Mouse (Mus musculus) embryonic facial prominence, embryonic 15.5 days (tissue): ENCODE measurements around the gene Ythdf2. TPM values are rescaled to one million over a fixed set of nuclear protein-coding genes. Genes with fewer than 3 reads are reported as not detected.

Source experiments
- ATAC-seq: fragments of 200-750 bp; cut with Nextera tagmentation; 2 replicates; pipeline ENCODE4 v1.8.0; 2017; ENCODE audit warnings: low read depth, moderate TSS enrichment; ENCODE audit not compliant: insufficient number of reproducible peaks, low FRiP score, low TSS enrichment
- H3K27ac ChIP-seq: fragments of 300-500 bp; sonication (generic); replicated peaks from 2 replicates; pipeline ENCODE4 v1.5.1; 2015; ENCODE audit warnings: mild to moderate bottlenecking, inconsistent platforms
- H3K27me3 ChIP-seq: fragments of 300-500 bp; sonication (generic); 2 replicates; pipeline ENCODE4 v1.6.1; 2015; ENCODE audit warnings: inconsistent platforms
- H3K36me3 ChIP-seq: fragments of 300-500 bp; sonication (generic); 2 replicates; pipeline ENCODE4 v1.6.1; 2015; ENCODE audit warnings: mild to moderate bottlenecking, inconsistent platforms
- H3K4me1 ChIP-seq: fragments of 300-500 bp; sonication (generic); 2 replicates; pipeline ENCODE4 v1.6.1; 2015; ENCODE audit warnings: inconsistent platforms
- H3K4me2 ChIP-seq: fragments of 300-500 bp; sonication (generic); replicated peaks from 2 replicates; pipeline ENCODE4 v1.6.1; 2015; ENCODE audit warnings: mild to moderate bottlenecking, inconsistent platforms
- H3K4me3 ChIP-seq: fragments of 300-500 bp; sonication (generic); replicated peaks from 2 replicates; pipeline ENCODE4 v1.5.1; 2015; ENCODE audit warnings: mild to moderate bottlenecking, inconsistent platforms
- H3K9ac ChIP-seq: fragments of 300-500 bp; sonication (generic); 2 replicates; pipeline ENCODE4 v1.6.1; 2015; ENCODE audit warnings: inconsistent platforms
- H3K9me3 ChIP-seq: fragments of 300-500 bp; sonication (generic); replicated peaks from 2 replicates; pipeline ENCODE4 v1.6.1; 2016; ENCODE audit warnings: inconsistent platforms
- WGBS: fragments of 180-500 bp; shearing (Covaris S2); methylation state at CpG from one replicate; pipeline ENCODE4 v1.1.7; 2015; 5-methylcytosine and 5-hydroxymethylcytosine counted together
- polyA plus RNA-seq: library from polyadenylated mRNA; unstranded; fragments of >200 nt; fragmentation: Nextera tagmentation; extraction: Ambion mirVana; gene quantifications from 2 replicates; pipeline ENCODE4 v1.2.1, GENCODE M21; 2015

Ythdf2 gene
- polyA plus RNA-seq, 1 experiment from 2014 or later, result 95.3 TPM

DNA sequence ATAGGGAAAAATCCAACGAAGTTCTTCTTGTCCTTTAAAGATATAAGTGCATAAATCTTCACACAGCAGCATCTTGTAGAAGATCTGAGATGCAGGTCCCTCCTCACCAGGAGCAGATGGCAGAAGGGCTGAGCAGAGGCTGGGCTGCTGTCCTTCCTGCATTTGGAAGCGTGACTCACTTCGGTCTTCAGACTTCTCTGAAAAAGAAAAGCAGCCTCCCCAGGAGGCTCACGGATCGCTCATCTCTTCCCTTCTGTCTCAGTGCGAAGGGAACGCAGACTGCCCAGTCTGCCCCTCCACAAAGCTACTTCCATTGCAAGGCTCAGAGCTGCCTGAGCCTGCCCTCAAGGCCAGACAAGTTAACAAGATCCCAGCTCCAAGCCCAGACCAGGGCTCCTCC, 41.2 kb downstream of the Ythdf2 start:
- WGBS, result 24% methylated on average over 7 of the region's 7 CpGs

DNA sequence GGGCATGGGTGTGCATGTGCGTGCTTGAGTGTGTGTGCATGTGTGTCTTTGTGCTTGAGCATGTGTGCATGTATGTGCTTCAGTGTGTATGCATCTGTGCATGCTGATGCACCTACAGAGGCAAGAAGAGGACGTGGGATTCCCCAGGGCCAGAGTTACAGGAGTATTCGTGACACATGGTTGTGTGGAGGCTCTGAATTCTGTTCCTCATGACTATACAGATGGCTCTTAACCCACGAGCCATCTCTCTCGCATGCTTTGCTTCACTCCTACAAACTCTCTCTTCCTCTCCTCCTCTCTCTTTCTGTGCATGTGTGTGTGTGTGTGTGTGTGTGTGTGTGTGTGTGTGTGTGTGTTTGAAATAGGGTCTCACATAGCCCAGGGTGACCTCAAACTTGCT, 42.3 kb downstream of the Ythdf2 start:
- ATAC-seq, result no peak
- WGBS, result 82% methylated on average over 5 of the region's 5 CpGs

More for the DNA sequence above, 41.2 kb downstream of the Ythdf2 start:
- H3K4me3 ChIP-seq, result no peak overlapping the region
- no peaks in the 10 kb centered on the region for H3K36me3 ChIP-seq
- ATAC-seq, result no peak
- H3K27ac ChIP-seq, result no peak overlapping the region
- H3K4me1 ChIP-seq, result peaks cover 9% of the 10 kb centered on the region; the same call in 1 of the 2 replicates
- H3K4me2 ChIP-seq, result no peak overlapping the region
- no peak overlapping the region for H3K9ac ChIP-seq
- H3K27me3 ChIP-seq, result no peaks in the 10 kb centered on the region
- no peaks in the 10 kb centered on the region for H3K9me3 ChIP-seq

DNA sequence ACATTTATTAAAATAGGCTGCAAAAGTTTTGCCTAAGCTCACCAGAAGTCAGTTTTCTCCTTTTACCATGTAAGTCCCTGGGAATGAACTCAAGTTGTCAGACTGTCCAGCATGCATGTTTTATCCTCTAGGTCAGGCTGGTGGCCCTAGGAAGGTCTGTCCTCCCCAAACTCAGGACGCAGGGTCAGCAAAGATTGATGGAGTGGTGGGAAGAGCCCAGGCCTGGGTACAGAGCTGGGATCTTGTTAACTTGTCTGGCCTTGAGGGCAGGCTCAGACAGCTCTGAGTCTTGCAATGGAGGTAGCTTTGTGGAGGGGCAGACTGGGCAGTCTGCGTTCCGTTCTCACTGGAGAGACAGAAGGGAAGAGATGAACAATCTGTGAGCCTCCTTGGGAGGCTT, 42.8 kb downstream of the Ythdf2 start:
- H3K27ac ChIP-seq, result no peak overlapping the region
- no peaks in the 10 kb centered on the region for H3K36me3 ChIP-seq
- H3K27me3 ChIP-seq, result no peaks in the 10 kb centered on the region
- 92% methylated on average over 3 of the region's 3 CpGs for WGBS
- H3K4me1 ChIP-seq, result peaks cover 18% of the 10 kb centered on the region; the same call in 1 of the 2 replicates
- H3K4me2 ChIP-seq, result no peak overlapping the region
- H3K9me3 ChIP-seq, result no peaks in the 10 kb centered on the region
- no peak overlapping the region for H3K4me3 ChIP-seq
- ATAC-seq, result no peak
- no peak overlapping the region for H3K9ac ChIP-seq

More for the DNA sequence above, 42.3 kb downstream of the Ythdf2 start:
- Histone ChIP-seq H3K9me3 (no peaks in the 10 kb centered on the region), H3K4me3 (no peak overlapping the region), H3K9ac (no peak overlapping the region), H3K4me1 (peaks cover 18% of the 10 kb centered on the region; the same call in 1 of the 2 replicates), H3K27ac (no peak overlapping the region), H3K27me3 (no peaks in the 10 kb centered on the region), H3K4me2 (no peak overlapping the region), H3K36me3 (no peaks in the 10 kb centered on the region)

DNA sequence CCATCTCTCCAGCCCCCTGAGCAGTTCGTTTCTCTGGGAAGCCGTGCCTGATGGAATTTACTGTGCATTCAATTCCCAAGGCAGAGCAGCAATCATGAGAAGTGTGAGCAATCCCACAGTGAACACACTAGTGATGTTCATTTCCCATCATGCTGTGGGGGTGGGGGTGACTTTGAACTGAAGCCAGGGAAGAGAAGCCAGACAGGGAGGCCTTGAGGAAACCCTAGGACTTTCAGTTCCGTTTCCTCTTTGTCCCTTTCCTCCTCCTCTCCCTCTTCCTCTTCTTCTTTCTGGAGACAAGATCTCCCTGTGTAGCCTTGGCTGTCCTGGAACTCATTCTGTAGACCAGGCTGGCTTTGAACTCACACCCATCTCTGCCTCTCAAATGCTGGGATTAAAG, 44.7 kb downstream of the Ythdf2 start:
- H3K9me3 ChIP-seq, result no peaks in the 10 kb centered on the region
- 83% methylated on average over 3 of the region's 3 CpGs for WGBS
- no peaks in the 10 kb centered on the region for H3K27me3 ChIP-seq
- no peaks in the 10 kb centered on the region for H3K36me3 ChIP-seq
- H3K4me2 ChIP-seq, result no peak overlapping the region
- no peak overlapping the region for H3K9ac ChIP-seq
- H3K27ac ChIP-seq, result no peak overlapping the region
- ATAC-seq, result no peak
- H3K4me3 ChIP-seq, result no peak overlapping the region
- H3K4me1 ChIP-seq, result peaks cover 18% of the 10 kb centered on the region; the same call in 1 of the 2 replicates

DNA sequence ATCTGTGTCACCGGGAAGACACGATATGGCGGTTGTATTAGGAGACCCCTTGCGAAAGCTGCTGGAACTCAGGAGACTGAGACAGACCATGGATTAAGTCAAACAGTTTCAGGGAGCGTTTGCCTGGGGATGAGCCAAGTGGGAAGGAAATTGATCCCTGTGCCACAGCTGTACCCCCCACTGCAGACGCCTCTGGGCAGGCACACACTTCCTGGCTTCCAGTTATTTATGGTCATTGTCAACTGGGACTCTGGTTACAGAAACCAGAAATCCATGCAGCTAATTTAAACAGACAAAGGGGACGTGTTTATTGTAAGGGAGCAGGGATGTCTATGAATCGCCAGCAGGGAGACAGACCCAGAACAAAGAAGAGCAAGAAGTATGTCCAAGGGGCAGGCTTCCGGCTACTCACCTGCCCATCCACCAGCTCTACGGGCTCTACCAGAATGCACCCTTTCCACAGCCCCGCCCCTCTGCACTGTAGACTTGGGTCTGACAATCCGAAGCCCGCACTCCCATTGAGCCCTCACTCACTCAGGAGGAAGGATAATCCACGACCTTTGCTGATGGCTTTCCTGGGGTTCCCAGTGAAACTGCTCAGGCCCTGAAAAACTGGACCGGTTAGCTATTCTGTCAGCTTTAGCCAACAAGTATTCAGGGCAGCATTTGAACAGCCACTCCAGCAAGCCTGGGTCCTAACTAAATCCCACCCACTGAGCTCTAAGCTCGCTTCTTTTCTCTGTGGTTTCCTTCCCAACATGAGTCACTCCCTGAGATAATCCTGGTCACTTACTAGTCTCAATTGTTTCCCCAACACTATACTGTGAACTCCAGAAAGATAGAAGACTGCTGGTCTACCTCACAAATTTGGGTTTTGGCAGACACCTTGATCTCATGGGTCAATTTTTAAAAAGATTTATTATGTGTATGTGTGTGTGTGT, 45.5 kb downstream of the Ythdf2 start:
- ATAC-seq, result no peak
- 43% methylated on average over 16 of the region's 16 CpGs for WGBS
- Histone ChIP-seq H3K4me1 (peaks cover 18% of the 10 kb centered on the region; the same call in 1 of the 2 replicates), H3K27ac (no peak overlapping the region), H3K4me2 (no peak overlapping the region), H3K9ac (no peak overlapping the region), H3K4me3 (no peak overlapping the region), H3K36me3 (no peaks in the 10 kb centered on the region), H3K27me3 (no peaks in the 10 kb centered on the region), H3K9me3 (no peaks in the 10 kb centered on the region)

DNA sequence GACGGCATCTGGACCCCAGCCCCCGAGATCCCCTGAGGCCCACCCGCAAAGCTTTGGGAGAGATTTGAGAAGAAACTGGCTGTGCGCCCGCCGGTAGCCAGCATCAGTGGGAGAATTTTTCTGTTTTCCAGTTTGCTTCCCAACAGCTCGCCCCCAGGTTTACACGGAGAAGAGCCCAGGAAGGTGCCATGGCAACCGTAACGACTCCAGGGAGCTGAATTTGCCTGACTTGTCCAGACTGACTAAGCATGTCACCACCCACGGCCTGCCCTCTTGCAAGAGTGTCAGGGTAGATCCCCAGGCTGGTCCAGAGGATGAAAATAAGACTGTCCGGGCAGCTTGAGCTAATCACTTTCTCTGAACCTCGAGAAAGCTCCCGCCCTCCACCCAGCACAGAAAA, 46.4 kb downstream of the Ythdf2 start:
- Histone ChIP-seq H3K27me3 (no peaks in the 10 kb centered on the region), H3K36me3 (no peaks in the 10 kb centered on the region), H3K9me3 (no peaks in the 10 kb centered on the region), H3K4me2 (0 out of 2 replicates have a peak overlapping the region, but pooled peaks have one; percentile 12), H3K4me3 (no peak overlapping the region), H3K4me1 (peaks cover 18% of the 10 kb centered on the region; the same call in 1 of the 2 replicates), H3K27ac (no peak overlapping the region), H3K9ac (no peak overlapping the region)
- 43% methylated on average over 14 of the region's 14 CpGs for WGBS
- no peak for ATAC-seq

DNA sequence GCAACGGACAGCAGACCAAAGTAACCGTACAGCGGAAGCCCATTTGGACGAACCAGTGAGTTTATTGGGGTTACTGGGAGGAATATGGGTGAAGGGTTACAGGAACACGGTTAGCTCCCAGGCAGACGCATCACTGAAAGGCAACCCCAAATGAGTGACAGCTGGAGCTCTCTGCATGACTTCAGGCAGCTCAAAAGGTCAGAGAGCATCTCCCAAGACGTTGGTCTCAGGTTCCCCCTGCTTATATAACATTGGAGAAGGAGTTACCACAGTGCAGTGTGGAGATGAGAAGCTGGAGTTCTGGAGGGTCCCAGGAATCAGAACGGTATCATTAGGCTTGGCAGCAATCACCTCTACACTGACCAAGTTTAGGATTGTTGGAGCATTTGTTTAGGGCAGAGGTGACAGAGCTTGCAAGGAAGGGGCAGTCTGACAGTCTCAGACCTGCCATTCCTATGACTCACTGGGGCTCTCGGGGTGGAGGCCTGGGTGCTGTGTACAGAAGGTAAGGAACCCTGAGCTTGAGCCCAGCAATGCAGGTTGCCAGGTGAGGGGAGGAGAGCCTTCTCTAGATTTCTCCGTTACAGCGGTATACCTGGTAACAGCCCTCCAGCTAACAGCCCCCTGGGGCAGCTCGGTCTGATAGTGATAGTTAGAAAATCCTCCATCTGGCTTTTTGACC, 55.0 kb downstream of the Ythdf2 start:
- no peak for ATAC-seq
- Histone ChIP-seq H3K4me3 (no peak overlapping the region), H3K4me2 (no peak overlapping the region), H3K9me3 (no peaks in the 10 kb centered on the region), H3K36me3 (no peaks in the 10 kb centered on the region), H3K4me1 (no peaks in the 10 kb centered on the region), H3K27me3 (no peaks in the 10 kb centered on the region), H3K9ac (no peak overlapping the region), H3K27ac (no peak overlapping the region)
- WGBS, result 43% methylated on average over 12 of the region's 12 CpGs

DNA sequence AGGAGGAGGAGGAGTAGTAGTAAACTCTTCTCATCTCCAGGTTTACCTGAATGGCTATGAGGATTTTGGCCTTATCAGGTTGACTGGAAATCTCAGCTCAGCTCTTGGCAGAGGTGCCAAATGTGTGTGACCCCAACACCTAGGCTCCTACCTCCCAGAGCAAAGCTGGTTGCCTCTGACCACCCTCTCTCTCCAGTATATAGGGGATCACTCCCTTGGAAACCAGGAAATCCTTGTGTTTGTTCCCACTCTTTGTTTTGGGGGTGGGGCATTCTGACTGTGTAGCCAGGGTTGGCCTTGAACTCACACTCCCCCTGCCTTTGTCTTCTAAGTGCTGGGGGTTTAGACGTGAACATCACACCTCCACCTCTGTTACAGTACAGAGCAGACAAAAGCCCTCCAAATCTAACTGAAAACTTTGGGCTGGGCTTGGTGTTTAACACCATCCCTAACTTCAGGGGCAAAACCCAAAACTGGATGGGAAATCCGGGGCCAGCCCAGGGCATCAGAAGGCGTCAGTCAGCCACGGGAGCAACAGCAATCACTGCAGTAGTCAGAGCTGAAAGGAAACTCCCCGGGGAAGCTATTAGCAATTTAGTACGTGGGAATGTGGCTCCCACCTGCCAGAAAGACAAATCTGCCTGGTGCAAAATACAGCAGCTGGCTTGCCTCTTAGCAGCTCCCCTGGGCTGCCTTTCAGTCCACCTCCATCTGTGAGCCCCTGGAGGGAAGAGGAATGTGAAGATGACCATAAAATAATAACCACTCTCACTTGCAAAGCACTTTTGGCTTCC, 57.0 kb downstream of the Ythdf2 start:
- 7% methylated on average over 6 of the region's 6 CpGs for WGBS
- Histone ChIP-seq H3K4me3 (no peak overlapping the region), H3K36me3 (no peaks in the 10 kb centered on the region), H3K9me3 (no peaks in the 10 kb centered on the region), H3K27ac (no peak overlapping the region), H3K4me1 (no peaks in the 10 kb centered on the region), H3K27me3 (no peaks in the 10 kb centered on the region), H3K4me2 (no peak overlapping the region), H3K9ac (no peak overlapping the region)
- ATAC-seq, result no peak

DNA sequence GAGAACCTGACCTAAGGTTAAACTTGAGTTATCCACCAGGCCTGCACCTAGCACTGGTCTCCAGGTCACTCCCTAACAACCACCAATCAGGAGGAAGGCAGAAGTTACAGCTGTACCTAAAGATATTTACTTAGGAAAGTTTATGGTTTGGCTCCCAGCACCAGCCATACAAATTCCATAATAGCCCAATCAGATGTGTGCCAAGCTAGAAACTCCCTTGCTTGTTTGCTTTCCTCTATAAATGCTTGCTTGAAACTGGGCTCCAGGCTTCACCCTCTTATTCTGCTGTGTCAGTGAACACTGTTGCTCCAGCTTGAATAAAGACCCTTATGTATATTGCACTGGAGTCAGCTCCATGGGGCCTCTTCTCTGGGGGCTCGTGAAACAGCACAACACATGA, 60.4 kb downstream of the Ythdf2 start:
- no peaks in the 10 kb centered on the region for H3K27me3 ChIP-seq
- no peak for ATAC-seq

DNA sequence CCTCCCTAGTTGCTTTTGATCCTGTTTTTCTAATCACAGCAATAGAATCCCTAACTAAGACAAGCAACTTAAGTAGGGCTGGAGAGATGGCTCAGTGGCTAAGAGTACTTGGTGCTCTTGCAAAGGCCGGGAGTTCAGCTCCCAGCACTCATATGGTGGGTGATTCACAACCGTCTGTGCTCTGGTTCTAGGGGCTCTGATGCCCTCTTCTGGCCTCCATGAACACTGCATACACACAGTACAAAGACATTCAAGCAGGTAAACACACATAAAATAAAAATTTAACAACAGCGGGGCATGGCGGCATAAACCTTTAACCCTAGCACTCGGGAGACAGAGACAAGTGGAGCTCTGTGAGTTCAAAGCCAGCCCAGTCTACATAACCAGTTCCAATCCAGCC, 65.9 kb downstream of the Ythdf2 start:
- no peaks in the 10 kb centered on the region for H3K36me3 ChIP-seq
- no peak overlapping the region for H3K27ac ChIP-seq
- H3K9ac ChIP-seq, result no peak overlapping the region
- H3K27me3 ChIP-seq, result peaks cover 34% of the 10 kb centered on the region
- WGBS, result 69% methylated on average over 5 of the region's 5 CpGs
- H3K4me3 ChIP-seq, result no peak overlapping the region
- no peak overlapping the region for H3K4me2 ChIP-seq
- peaks cover 9% of the 10 kb centered on the region for H3K4me1 ChIP-seq
- no peak for ATAC-seq
- H3K9me3 ChIP-seq, result no peaks in the 10 kb centered on the region

More for the DNA sequence above, 60.4 kb downstream of the Ythdf2 start:
- no peak overlapping the region for H3K4me3 ChIP-seq
- no peak overlapping the region for H3K4me2 ChIP-seq
- no peak overlapping the region for H3K27ac ChIP-seq
- 62% methylated on average over 1 of the region's 1 CpGs for WGBS
- no peak overlapping the region for H3K9ac ChIP-seq
- H3K9me3 ChIP-seq, result no peaks in the 10 kb centered on the region
- H3K4me1 ChIP-seq, result no peaks in the 10 kb centered on the region
- H3K36me3 ChIP-seq, result no peaks in the 10 kb centered on the region

DNA sequence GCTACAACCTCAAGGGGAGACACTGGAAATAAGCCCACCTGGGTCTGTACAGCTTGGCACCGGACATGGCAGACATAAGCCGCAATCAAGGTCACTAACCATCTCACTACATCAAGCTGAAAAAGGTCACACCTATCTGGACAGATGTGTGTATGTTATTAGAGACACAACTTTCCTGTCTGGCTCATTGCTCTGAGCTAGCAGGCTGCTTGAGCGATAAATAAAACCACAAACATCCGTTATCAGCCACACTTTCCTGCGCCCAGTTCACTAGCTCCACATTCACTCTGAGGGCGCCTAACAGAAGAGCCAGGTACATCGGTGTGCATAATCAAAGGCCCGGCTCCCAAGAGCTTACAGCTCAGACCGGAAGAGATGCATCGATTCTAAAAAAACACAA, 67.0 kb downstream of the Ythdf2 start:
- Histone ChIP-seq H3K4me2 (peak overlapping the region; percentile 76), H3K4me3 (peak overlapping the region; percentile 11; the same call in 1 of the 2 replicates), H3K27ac (no peak overlapping the region), H3K9ac (no peak overlapping the region), H3K36me3 (no peaks in the 10 kb centered on the region), H3K4me1 (peaks cover 9% of the 10 kb centered on the region), H3K9me3 (no peaks in the 10 kb centered on the region), H3K27me3 (peaks cover 34% of the 10 kb centered on the region)
- WGBS, result 32% methylated on average over 10 of the region's 10 CpGs
- no peak for ATAC-seq
